Mouse (Mus musculus): ENCODE measurements around the gene Tmem161b.

DNA sequence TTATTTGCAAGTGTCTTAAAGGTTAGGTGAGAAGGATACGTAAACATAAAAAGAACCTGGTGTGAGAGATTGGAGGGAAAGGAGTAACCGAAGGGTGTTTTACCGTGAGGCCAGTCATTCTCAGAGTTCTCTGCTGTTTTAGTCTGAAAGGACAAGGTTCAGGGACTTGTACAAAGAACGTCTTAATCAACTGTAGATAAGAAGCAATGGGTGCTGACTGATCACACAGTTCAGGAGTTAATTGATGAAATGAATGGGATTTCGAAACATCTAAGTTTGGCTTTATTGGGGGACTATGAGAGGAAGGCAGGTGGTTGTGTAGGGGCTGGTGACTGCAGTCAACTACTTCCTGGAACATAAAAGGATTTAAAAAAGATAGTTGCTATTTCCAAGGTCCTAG lies 922 bp downstream of the Tmem161b start:
- TF ChIP-seq GATA1 (IDR thresholded peaks at IDR 0.05; ENCODE audit: borderline replicate concordance, low read length) (no peak), GATA2 (IDR thresholded peaks at IDR 0.05; ENCODE audit: borderline replicate concordance, low read depth, low read length) (no peak), CTCF (IDR thresholded peaks at IDR 0.05; ENCODE audit: low read depth, low read length) (no peak), TAL1 (conservative IDR thresholded peaks at IDR 0.05; ENCODE audit: low read depth, low read length) (no peak), POLR2AphosphoS5 (IDR thresholded peaks at IDR 0.05; ENCODE audit: insufficient replicate concordance, low read depth, low read length) (no peak)
